Mouse (Mus musculus) bone marrow, adult 2 months (tissue): ENCODE results near the gene Nae1.

ENCODE experiments used
- CTCF ChIP-seq: fragments of 200-500 bp; IDR thresholded peaks from 2 replicates; pipeline ENCODE4 v1.5.1; 2011; ENCODE audit warnings: low read length, control low read depth; ENCODE audit not compliant: control insufficient read depth, insufficient read depth
- POLR2A ChIP-seq: fragments of 200-500 bp; IDR thresholded peaks from 2 replicates; pipeline ENCODE4 v1.6.1; 2011; ENCODE audit warnings: low read depth, mild to moderate bottlenecking, control low read depth, low read length, borderline replicate concordance; ENCODE audit not compliant: control insufficient read depth

DNA sequence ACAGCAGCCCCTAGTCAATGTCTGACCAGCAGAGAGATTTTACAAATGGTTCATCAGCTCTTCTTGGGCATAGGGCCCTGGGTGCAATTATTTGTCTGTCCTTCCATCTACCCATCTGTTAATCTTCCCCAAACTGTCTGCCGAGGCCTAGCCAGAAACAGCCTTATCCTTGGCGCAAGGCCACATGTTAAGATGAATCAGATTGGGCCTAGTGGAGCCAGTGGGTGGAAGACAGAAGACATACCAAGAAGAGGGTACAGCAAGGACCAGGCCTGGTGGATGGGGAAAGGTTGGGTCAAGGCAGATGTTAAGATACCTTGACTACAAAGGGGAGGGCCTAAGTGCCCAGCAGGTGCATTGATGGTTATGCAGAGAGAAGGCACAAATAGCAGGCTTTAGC lies 5.1 kb upstream of the Nae1 start:
- no peak for TF ChIP-seq CTCF
- no peak for TF ChIP-seq POLR2A
